Mouse (Mus musculus): ENCODE data around the gene Rhbdf1.
"Not testable (repeated sequence)": the region's sequence is repeated elsewhere in the genome, so short reads cannot be mapped to it uniquely, and the experiment has no call there.

Gene Rhbdf1

DNA sequence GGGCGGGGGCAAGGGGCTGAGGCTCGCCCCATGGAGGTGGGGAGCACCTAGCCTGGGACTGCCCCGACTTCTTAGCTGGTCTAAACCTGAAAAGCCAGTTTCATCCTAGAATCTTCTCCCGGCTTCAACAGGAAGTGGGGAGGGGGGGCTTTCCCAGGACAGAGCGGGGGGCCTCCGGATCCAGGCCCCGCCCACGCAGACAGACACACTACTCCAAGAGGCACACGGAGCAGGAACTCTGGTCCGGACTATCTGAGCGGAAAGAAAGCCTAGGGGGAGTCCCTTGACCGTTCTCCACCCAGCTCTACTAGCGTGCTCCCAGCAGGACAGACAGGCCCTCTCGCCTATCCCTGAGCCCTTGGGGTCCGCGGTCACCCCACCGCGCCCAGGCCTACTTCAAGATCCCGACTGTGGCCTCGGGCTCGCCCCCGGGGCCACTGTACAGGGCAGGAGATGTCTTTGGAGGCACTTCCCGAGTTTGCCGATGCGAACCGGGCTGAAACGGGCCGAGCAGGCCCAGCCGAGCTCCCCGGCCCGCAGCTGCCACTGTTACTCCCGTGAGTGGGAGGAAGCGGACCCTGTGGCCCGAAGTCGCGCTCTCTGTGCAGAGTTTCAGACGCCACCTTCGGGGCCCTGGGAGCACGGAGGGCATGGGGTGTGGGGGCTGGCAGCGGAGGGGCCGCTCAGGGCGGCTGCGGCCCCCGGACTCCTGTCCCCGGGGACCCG lies 712 bp downstream of the Rhbdf1 start:
- in situ Hi-C loops (cut with MboI, MseI) = no loop called here

DNA sequence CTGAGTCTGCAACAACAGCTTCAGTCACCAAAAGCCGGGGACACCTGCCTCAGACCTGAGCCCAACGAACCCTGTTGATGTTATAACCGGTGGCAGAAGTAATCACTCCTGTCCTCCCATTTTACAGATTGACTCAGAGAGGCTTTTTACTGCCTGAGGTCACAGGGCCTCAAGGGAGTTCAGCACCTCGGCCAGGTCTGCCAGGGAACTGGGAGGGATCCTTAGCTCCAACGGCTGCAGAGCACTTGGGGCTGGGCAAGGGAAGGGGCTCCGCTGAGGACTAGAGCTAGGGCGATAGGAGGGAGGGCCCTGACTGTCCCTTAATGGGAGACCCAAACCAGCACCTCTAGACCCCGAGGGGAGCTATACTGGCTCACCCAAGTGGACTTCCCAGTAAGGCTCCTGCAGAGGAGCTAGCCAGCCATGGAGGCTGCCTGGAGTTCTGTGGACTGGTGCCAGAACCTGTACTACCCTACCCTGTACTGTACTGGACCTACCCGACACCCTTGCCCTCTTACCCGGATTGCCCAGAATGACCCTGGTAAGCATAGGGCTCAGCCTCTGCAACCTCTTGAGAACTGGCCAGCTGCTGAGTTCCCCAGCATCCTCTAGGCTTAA lies 1.4 kb downstream of the Rhbdf1 start:
- in situ Hi-C loops (cut with MboI, MseI) = no loop called here

DNA sequence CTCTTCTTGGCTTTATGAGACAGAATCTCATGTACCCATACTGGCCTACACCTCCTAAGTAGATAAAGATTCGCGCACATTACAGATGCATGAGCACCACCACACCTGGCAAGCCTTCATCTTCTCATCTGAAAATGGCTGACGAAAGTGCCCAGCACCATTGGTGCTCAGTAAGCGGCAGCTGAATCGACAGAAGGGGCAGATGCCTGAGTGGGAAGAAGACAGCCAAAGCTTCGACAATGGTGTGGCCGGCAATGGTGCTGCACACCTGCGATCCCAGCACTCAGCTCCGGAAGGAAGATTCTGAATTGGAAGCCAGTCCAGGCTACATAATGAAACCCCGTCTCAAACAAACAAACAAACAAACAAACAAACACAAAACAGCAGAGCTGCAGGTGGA lies 2.8 kb downstream of the Rhbdf1 start:
- in situ Hi-C loops (cut with MboI, MseI) = loop anchor here (5.0 kb wide), 2 partner anchors 37 to 83 kb away; partner anchors contain the start of gene Hbq1a

DNA sequence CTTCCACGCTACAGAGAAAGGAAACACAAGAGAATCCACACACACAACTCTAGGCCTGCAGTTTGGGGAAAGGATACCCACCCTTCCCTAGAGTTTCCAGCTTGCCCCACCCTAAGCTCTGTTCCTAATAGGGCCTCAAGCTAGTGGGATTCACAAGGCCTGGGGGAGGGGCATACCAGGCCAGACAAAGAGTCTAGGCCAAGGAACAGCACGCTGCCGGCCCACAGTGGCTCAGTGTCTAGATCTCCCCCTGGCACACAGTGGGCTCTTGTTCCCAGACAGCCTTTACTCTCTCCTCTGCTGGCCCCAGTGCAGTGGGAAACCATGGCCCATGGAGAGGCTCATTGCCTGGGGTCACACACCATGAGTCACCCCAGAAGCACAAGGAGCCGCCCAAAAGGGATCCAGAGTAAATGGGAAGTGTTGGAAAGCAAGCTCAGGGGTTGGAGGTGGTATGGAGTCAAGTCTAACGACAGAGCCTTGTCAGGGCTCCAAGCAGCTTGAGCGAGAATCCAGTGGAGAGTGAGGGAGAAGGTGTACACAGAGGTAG lies 3.5 kb downstream of the Rhbdf1 start:
- in situ Hi-C loops (cut with MboI, MseI) = loop anchor here (5.0 kb wide), 2 partner anchors 36 to 84 kb away; partner anchors contain the start of gene Hbq1a

DNA sequence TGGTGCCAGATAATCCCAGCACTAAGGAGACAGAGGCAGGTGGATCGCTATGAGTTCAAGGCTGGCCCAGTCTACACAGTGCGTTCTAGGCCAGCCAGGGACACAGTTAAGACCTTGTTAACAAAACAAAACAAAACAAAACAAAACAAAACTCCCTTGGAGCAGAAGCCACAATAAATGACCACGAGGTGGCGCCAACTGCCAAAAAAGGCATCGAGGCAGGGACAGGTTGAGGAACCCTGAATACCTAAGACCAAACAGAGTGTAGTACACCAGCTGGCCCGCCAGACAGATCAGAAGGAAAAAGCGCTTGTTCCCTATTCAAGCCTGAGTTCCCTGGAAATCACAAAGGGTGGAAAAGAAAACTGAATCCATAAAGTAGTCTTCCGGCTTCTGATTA lies 5.2 kb downstream of the Rhbdf1 start:
- in situ Hi-C loops (cut with MboI, MseI) = loop anchor here (5.0 kb wide), 2 partner anchors 35 to 85 kb away; partner anchors contain the start of gene Hbq1a

DNA sequence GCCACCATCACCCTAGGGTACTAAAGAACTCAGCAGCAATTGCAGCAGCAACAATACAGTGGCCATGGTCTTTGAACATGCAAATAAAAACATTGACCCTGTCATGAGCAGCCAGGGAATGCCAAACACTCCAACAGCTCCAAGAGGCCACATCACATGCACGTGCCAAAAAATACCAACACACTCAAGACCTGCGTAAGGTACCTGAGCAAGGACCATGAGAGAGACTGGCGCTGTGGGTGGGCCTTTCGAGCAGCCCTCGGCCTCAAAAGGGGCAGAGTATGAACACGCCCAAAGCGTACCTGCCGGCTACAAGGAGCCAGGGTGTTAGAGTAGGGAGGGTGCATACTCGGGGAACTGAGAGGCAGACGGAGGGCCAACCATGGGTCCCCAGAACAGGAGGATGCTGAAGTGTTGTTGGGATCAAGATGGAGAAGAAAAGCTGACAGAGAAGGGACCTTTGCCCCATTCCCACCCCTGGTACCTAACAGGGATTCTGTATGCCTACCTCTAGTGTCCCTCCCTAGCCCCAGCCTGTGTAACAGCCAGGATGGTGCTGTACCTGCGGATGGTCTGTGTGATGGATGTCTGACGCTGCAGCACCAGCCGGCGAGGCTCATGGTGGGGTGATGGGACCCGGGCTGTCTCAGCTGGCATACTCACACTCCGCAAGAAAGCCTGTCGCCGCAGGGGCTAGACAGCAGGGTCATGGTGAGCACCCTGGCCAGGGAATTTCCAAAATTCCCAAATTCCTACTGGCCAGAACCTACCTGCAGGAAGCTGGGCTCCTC lies 6.5 kb downstream of the Rhbdf1 start:
- in situ Hi-C loops (cut with MboI, MseI) = loop anchor here (5.0 kb wide), 2 partner anchors 33 to 87 kb away; partner anchors contain the start of gene Hbq1a

DNA sequence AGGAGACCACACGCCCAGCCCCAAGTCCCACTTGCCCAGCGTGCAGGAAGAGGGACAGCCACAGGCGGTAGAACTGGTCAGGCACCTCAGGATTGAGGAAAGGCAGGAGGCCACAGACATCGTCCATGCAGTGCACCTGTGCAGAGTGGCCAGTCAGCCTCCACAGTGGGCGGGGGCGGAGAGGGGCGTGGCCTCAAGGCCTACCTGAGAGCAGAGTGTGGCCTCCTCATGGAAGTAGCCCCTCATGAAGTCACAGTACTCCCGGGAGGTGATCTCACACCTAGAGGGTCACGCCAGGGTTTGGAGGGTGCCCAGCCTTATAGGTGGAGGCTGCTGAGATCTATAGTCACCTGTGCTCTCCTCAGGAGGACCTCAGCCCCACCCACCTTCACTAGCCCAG lies 11.5 kb downstream of the Rhbdf1 start:
- in situ Hi-C loops (cut with MboI, MseI) = no loop called here

DNA sequence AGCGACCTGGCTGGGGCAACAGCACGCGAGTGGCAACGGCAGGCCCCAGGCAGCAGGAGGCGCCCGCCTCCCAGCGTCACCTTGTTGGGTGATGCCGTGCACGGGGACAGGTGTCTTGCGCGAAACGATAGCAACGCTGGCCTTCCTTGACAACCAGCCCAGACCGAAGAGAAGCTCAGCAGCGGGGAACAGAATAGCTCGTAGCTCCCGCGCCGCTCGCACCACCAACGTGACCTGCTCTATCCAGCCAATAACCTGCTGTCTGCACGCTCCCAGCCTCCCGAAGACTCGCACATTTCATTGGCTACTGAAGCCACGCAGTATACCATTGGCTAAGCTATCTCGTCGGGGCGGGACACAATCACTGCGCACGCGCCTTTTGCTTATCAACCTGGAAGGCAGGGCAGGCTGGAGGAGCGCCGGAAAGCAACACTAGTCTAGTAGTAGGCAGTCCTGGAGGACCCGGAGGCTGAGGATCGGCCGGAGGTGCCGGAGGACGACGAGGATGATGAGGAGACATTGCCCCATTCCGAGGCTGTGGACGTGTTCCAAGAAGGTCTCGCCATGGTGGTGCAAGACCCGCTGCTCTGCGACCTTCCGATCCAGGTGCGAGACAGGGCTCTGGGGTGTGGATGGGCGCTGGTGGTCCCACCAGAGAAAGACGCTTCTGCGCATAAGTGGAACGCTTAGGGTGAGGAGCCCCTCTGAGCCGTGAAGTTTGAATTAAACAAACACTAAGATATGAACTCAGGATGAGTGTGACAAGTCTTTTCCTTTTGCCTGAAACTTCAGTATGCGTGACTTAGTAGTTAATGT lies 16.8 kb downstream of the Rhbdf1 start, which contains the start of gene Snrnp25:
TSS of gene Snrnp25 (plus strand) at position 358 of the 816 bp plus-strand sequence.
- in situ Hi-C loops (cut with MboI, MseI) = no loop called here

DNA sequence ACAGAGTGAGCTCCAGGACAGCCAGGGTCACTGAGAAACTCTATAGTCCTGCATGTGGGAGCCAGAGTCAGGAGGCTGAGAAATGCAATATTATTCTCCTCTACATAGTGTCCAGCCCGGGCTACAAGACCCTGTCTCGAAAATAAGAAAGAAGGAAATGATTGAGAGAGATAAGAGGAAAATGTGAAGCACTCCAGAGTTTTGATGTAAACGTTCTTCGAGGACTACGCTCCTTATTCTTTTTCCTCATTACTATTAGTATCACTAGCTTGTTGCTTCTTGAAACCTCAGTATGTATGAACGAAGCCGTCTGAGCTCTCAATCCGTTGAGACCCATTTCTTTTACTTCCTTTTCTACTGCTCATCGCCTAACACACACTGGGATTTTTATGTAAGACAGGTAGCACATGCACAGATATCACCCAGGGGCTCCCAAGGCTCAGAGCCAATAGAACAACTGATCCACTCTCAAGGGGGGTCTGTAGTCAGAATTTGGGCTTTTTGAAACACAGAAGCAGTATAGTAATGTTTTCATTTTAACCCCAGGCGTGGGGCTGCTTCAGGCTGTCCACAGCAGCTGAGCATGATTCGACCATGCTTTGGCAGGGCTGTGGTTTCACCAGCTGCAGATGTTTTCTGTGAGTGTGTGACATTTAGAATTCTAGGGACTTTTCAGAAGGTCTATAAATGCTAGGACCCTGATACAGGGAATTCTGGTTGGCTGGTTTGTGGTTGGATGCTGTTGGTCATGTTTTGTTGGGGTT lies 20.0 kb downstream of the Rhbdf1 start:
- in situ Hi-C loops (cut with MboI, MseI) = no loop called here

DNA sequence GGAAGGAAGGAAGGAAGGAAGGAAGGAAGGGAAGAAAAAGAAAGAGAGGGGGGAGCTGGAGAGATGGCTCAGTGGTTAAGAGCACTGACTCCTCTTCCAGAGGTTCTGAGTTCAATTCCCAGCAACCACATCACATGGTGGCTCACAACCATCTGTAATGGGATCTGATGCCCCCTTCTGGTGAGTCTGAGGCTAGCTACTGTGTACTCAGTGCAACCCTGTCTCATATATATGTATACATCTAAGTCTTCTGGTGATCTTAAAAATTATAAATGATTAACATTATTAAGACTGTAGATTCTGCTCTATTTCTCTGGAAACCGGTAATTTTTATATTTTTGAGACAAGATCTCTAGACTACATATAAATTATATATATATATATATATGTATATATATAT lies 21.1 kb downstream of the Rhbdf1 start:
- in situ Hi-C loops (cut with MboI, MseI) = not testable (repeated sequence)

DNA sequence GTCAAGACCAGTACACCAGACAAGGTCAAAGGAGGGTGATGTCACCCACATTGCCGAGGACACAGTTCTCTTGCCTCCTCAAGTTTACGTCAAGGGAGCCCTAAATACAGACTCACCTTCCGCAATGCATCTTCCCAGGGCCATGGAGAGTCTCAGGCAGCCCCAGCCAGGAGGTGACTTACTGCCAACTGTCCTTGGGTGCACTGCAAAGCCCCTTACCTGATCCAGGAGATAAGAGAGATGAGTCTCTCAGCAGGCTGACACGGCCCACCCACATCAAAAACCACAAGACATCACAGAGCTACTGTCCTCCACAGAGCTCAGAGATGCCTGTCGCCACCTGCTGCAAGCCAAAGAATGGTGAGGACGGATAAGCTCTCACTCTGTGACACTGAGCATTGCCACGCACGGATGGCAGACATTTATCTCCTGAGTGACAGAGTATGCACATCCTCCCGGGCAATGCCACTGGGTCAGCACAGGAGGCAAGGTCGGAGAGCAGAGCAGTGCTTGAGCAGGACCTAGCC lies 22.0 kb downstream of the Rhbdf1 start, which contains the start of gene Il9r:
TSS of gene Il9r (minus strand) at position 205 of the 527 bp plus-strand sequence.
- in situ Hi-C loops (cut with MboI, MseI) = no loop called here

DNA sequence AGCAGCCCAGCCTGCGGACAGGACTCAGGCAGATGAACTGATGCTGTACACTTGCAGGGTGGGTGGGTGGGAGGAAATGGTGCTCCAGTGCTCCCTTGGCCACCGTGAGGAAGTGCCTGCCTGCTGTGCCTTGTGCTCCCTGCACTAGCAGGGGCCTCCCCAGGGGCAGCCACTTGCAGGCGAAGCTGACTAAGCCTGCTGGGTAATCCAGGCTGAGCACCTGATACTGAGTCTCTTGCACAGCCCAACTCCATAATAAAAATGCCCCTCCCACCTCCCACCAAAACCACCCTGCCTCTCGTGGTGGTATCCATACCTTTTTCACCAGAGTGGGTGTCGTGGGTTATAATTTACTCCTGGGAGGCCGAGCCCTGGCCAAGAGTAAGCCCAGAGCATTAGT lies 22.9 kb downstream of the Rhbdf1 start:
- in situ Hi-C loops (cut with MboI, MseI) = no loop called here

DNA sequence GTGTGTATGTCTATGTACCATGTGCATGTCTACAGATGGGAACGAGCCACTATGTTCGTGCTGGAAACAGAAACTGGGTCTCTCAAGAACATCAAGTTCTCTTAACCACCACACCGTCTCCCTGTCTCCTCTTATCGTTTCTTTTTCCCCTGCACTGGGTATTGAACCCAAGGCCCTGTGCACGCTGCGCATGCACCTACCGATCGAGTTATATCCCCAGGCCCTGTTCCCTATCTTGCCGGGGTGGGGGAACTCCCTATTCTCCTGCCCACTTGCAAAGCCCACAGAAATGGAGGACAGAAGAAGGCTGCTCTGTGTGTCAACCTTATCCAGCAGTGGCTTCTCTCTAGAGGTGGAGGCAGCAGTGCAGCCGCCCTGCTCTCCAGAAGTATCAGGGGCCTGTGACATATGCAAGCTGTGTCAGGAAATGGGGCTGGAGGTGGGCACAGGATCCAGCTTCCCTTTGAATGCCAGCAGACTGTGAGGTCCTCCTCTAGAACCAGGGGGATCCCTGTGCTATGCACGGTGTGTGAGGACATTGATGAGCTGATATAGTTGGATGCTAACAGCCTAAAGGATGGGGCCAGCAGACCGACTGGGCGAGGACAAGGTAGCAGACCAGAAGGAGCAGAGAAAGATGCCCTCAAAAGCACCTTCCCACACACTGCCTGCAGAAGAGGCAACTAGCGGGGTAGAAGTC lies 23.7 kb downstream of the Rhbdf1 start:
- in situ Hi-C loops (cut with MboI, MseI) = no loop called here

DNA sequence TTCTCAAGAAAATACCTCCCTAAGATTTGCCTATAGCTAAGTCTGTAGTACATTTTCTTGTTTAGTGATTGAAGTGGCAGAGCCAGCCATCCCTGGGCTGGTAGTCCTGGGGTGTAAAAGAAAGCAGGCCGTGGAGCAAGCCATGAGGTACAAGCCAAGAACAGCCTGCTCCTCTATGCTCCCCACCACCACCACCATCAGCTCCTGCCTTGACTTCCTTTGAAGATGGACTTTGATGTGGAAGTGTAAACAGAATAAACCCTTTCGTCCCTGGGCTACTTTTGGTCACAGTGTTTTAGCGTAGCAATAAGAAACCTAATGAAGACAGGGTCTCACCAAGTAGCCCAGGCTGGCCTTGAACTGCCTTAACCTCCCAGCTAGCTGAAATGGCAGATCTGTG lies 24.3 kb downstream of the Rhbdf1 start:
- in situ Hi-C loops (cut with MboI, MseI) = no loop called here

DNA sequence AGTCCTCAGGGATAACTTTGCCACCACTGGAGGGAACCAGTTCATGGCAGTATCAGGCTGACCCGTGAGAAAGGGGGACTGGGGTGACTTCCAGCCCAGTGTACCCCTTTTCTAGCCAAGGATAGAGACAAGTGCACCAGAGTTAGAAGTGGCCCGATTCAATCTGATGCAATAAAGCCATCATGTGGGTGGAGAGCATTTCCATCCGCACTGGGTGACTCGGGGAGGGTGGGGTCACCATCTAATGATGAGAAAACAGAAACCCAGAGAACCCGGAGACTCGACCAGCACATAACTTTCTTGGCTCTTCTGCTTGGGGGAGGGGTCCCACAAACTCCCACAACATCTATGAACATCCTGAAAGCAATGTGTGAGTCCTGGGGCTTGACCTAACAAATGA lies 25.4 kb downstream of the Rhbdf1 start:
- in situ Hi-C loops (cut with MboI, MseI) = no loop called here

DNA sequence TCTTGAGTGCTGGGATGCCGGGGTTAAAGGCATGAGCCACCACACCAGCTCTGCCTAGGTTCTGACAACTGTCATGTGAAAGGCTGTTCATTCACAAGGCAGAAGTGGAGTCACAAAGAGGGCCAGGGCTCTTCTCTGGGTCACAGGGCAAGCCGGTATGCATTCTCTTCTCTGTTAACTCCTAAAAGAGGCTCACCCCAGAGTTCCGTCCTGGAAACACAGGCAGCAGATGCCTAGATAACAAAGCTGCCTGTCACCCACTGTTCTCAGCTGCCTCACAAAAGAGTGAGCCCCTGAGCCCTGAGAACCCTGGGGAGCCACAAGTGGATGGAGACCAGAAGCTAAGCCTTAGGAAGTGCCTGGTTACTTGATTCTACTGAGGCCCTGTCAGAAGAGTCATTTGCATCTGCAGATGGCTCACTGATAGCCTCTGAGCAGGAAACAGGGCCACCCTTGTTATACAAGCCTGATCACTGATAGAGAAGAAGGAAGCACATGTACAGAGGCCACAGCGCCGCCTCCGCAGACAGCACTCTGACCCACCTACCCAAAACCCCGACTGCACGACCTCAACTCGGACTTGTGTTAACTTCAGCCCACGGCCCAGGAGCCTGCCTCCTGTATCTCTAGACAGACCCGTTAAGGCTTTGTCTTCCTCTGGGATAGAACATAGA lies 26.1 kb downstream of the Rhbdf1 start:
- in situ Hi-C loops (cut with MboI, MseI) = no loop called here

DNA sequence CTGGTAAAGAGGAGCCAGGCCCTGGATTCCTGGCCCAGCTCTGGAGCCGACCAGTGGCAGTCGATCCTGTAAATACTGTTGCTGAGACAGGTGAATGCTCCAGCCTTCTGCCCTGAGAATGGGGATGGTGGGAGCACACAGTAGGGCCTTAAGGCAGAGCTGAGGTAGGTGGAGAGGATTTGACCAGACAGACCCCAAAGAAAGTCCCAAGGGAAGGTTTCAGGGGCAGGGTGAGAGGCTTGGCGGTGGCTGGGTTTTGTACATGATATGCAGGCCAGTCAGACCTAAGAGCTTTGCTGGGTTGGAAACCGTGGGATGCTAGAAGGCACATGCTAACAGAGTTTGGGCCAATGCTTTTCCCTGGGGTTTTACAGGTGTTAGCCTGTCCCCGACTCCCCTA lies 27.5 kb downstream of the Rhbdf1 start:
- in situ Hi-C loops (cut with MboI, MseI) = no loop called here

DNA sequence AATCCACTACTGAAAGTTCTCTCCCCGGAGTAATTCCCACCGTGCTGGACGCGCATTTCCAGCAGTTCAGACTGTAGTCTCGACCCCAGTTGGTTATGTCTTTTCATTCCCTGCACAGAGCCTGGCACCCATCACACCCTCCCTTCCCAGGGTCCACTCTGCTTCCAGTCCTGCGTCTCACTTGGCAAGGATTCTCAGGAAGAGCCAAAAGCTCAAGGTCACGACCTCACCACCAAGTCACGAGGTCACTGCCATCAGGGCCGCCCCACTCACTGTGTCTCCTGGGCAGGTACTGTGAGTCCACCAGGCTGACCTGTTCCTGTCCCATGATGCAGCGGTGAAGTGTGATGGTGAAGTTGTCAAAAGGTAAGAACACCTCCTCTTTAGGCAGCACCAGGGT lies 28.0 kb downstream of the Rhbdf1 start:
- in situ Hi-C loops (cut with MboI, MseI) = no loop called here

DNA sequence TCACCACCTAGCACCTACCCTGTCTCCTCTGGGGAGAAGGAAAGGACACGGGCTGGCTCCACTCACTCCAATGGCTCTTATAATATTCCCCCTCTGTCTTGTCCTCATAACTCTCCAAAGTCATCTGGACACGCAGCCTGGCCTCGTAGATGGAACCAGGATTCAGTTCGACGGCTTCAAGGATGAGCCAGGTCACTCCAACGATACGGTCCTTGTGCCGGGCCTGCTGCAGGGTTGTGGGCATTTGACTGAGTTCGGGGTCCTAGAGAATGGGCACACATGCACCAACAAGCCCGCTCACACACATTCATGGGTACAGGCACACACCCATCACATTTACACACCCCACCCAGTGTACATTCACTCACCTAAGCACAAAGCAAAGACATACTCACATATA lies 28.9 kb downstream of the Rhbdf1 start:
- in situ Hi-C loops (cut with MboI, MseI) = no loop called here
